28 mouse cellular contexts compared by ENCODE assay signal in genomic region chr8:124339742-124340141, GRCm38 (mm10).
DNase-seq lines count a peak whose midpoint lies in the region; ATAC-seq and TF ChIP-seq lines count a peak whose summit lies in the region.
"Had no signal": no experiment of that assay in that cellular context is flagged by ENCODE, and none has a peak within 500 bp of the region (broad histone marks: within the 10 kb centered on the region; RNA-seq: fewer than 3 reads in every experiment).

No protein-coding gene starts in this region.

- H3K36me3 ChIP-seq in midbrain, embryonic 10.5 days: peaks cover 100% of the 10 kb centered on the region
- H3K36me3 ChIP-seq in midbrain, embryonic 16.5 days (ENCODE audit: control insufficient read depth, insufficient read depth, low read length): peaks cover 33% of the 10 kb centered on the region
- H3K36me3 ChIP-seq in neural tube, embryonic 13.5 days: peaks cover 96% of the 10 kb centered on the region
- H3K36me3 ChIP-seq in neural tube, embryonic 15.5 days: peaks cover 88% of the 10 kb centered on the region
- H3K36me3 ChIP-seq in stomach, postnatal 0 days (ENCODE audit: control insufficient read depth, insufficient read depth, low read length): peaks cover 44% of the 10 kb centered on the region

- TF ChIP-seq EP300 in stomach, postnatal 0 days (optimal IDR thresholded peaks at IDR 0.05): no peak

- no peak overlapping the region for H3K4me3 ChIP-seq in gastrocnemius, adult 2 months
- H3K4me3 ChIP-seq in midbrain, embryonic 10.5 days: no peak overlapping the region
- H3K4me3 ChIP-seq in midbrain, embryonic 16.5 days (ENCODE audit: low read depth, low read length): no peak overlapping the region
- H3K4me3 ChIP-seq in neural tube, embryonic 13.5 days: no peak overlapping the region
- no peak overlapping the region for H3K4me3 ChIP-seq in neural tube, embryonic 15.5 days (replicated peaks)
- H3K4me3 ChIP-seq in stomach, postnatal 0 days (ENCODE audit: low read depth, low read length): no peak overlapping the region
- H3K4me3 ChIP-seq: embryonic facial prominence, embryonic 10.5 days; embryonic facial prominence, embryonic 13.5 days; erythroblast, embryonic 14.5 days; forebrain, embryonic 12.5 days; forebrain, embryonic 15.5 days; heart, embryonic 12.5 days; heart, embryonic 15.5 days; hindbrain, embryonic 10.5 days; hindbrain, embryonic 13.5 days had no signal

- no peak overlapping the region for H3K9ac ChIP-seq in midbrain, embryonic 16.5 days (ENCODE audit: low read depth, low read length)
- H3K9ac ChIP-seq in neural tube, embryonic 13.5 days: no peak overlapping the region
- no peak overlapping the region for H3K9ac ChIP-seq in neural tube, embryonic 15.5 days (replicated peaks)
- H3K9ac ChIP-seq in stomach, postnatal 0 days (ENCODE audit: low read length): no peak overlapping the region
- H3K9ac ChIP-seq: embryonic facial prominence, embryonic 13.5 days; forebrain, embryonic 12.5 days; forebrain, embryonic 15.5 days; heart, embryonic 12.5 days; heart, embryonic 15.5 days had no signal

- peaks cover 12% of the 10 kb centered on the region for H3K4me1 ChIP-seq in midbrain, embryonic 10.5 days
- no peaks in the 10 kb centered on the region; the same call in 1 of the 2 replicates for H3K4me1 ChIP-seq in midbrain, embryonic 16.5 days (ENCODE audit: control insufficient read depth, insufficient read depth, low read length)
- H3K4me1 ChIP-seq in neural tube, embryonic 13.5 days (replicated peaks): peaks cover 14% of the 10 kb centered on the region
- peaks cover 6% of the 10 kb centered on the region; the same call in 1 of the 2 replicates for H3K4me1 ChIP-seq in neural tube, embryonic 15.5 days
- no peaks in the 10 kb centered on the region for H3K4me1 ChIP-seq in stomach, postnatal 0 days (replicated peaks; ENCODE audit: control insufficient read depth, insufficient read depth)
- H3K4me1 ChIP-seq: forebrain, embryonic 15.5 days; heart, embryonic 12.5 days; heart, embryonic 15.5 days had no signal

- H3K4me2 ChIP-seq in midbrain, embryonic 16.5 days (ENCODE audit: low read length): no peak overlapping the region
- no peak overlapping the region for H3K4me2 ChIP-seq in neural tube, embryonic 13.5 days
- no peak overlapping the region for H3K4me2 ChIP-seq in neural tube, embryonic 15.5 days
- H3K4me2 ChIP-seq in stomach, postnatal 0 days (replicated peaks; ENCODE audit: low read depth): no peak overlapping the region
- H3K4me2 ChIP-seq: embryonic facial prominence, embryonic 13.5 days; forebrain, embryonic 12.5 days; forebrain, embryonic 15.5 days; heart, embryonic 12.5 days; heart, embryonic 15.5 days; hindbrain, embryonic 13.5 days had no signal

- no peak overlapping the region for H3K27ac ChIP-seq in gastrocnemius, adult 2 months
- H3K27ac ChIP-seq in midbrain, embryonic 10.5 days (replicated peaks): 0 out of 2 replicates have a peak overlapping the region, but pooled peaks have one; percentile 17
- H3K27ac ChIP-seq in midbrain, embryonic 16.5 days (ENCODE audit: low read length): no peak overlapping the region
- 0 out of 2 replicates have a peak overlapping the region, but pooled peaks have one; percentile 13 for H3K27ac ChIP-seq in neural tube, embryonic 13.5 days (replicated peaks)
- H3K27ac ChIP-seq in neural tube, embryonic 15.5 days (replicated peaks): no peak overlapping the region
- 0 out of 2 replicates have a peak overlapping the region, but pooled peaks have one; percentile 24 for H3K27ac ChIP-seq in stomach, postnatal 0 days (replicated peaks)
- H3K27ac ChIP-seq: embryonic facial prominence, embryonic 13.5 days; forebrain, embryonic 12.5 days; forebrain, embryonic 15.5 days; heart, embryonic 15.5 days; hindbrain, embryonic 10.5 days had no signal

- H3K27me3 ChIP-seq in midbrain, embryonic 10.5 days (ENCODE audit: low read depth, poor library complexity, severe bottlenecking): no peaks in the 10 kb centered on the region
- H3K27me3 ChIP-seq in midbrain, embryonic 16.5 days (ENCODE audit: control insufficient read depth, insufficient read depth, low read depth, low read length): no peaks in the 10 kb centered on the region
- no peaks in the 10 kb centered on the region for H3K27me3 ChIP-seq in neural tube, embryonic 13.5 days
- H3K27me3 ChIP-seq in neural tube, embryonic 15.5 days (replicated peaks): no peaks in the 10 kb centered on the region
- no peaks in the 10 kb centered on the region for H3K27me3 ChIP-seq in stomach, postnatal 0 days (ENCODE audit: control insufficient read depth, insufficient read depth, low read length)
- H3K27me3 ChIP-seq: embryonic facial prominence, embryonic 13.5 days; forebrain, embryonic 12.5 days; forebrain, embryonic 15.5 days; heart, embryonic 12.5 days; heart, embryonic 15.5 days; hindbrain, embryonic 13.5 days had no signal

- H3K9me3 ChIP-seq in midbrain, embryonic 10.5 days (replicated peaks): no peaks in the 10 kb centered on the region
- H3K9me3 ChIP-seq in midbrain, embryonic 16.5 days (replicated peaks; ENCODE audit: control insufficient read depth, low read length, poor library complexity, severe bottlenecking): no peaks in the 10 kb centered on the region
- no peaks in the 10 kb centered on the region for H3K9me3 ChIP-seq in neural tube, embryonic 13.5 days
- H3K9me3 ChIP-seq in neural tube, embryonic 15.5 days (replicated peaks): no peaks in the 10 kb centered on the region
- no peaks in the 10 kb centered on the region for H3K9me3 ChIP-seq in stomach, postnatal 0 days (ENCODE audit: control insufficient read depth, low read length)
- H3K9me3 ChIP-seq: embryonic facial prominence, embryonic 10.5 days; embryonic facial prominence, embryonic 13.5 days; forebrain, embryonic 12.5 days; forebrain, embryonic 15.5 days; heart, embryonic 12.5 days; heart, embryonic 15.5 days; hindbrain, embryonic 10.5 days; hindbrain, embryonic 13.5 days had no signal

- intact Hi-C loops in gastrocnemius, adult 2 months (cut with DNase I): no loop called here

- WGBS in midbrain, embryonic 10.5 days: 86% methylated on average over 3 of the region's 3 CpGs
- 85% methylated on average over 3 of the region's 3 CpGs for WGBS in midbrain, embryonic 16.5 days
- WGBS in neural tube, embryonic 13.5 days: 94% methylated on average over 3 of the region's 3 CpGs
- 93% methylated on average over 3 of the region's 3 CpGs for WGBS in neural tube, embryonic 15.5 days
- WGBS in stomach, postnatal 0 days: 71% methylated on average over 3 of the region's 3 CpGs

- peak; percentile 11 for DNase-seq in gastrocnemius, adult 2 months
- no peak for DNase-seq in gastrocnemius, postnatal 4 days (ENCODE audit: low spot score in 2 of 2)
- DNase-seq in midbrain, embryonic 10.5 days (ENCODE audit: low spot score): no peak
- DNase-seq in stomach, postnatal 0 days (ENCODE audit: low spot score): peak; percentile 61
- no peak for DNase-seq in cerebellum, postnatal 10 days
- DNase-seq: adrenal gland, postnatal 14 days; cerebellum, adult 11 months; cerebellum, adult 2 months; cerebellum, adult 9-11 months; cerebellum, postnatal 36 days; embryo, embryonic 11 days; gastrocnemius, postnatal 14 days; heart, adult 18-20 months; heart, postnatal 10 days; heart, postnatal 36 days had no signal

- TF ChIP-seq CTCF in gastrocnemius, adult 2 months (IDR thresholded peaks at IDR 0.05): no peak
- TF ChIP-seq CTCF in stomach, postnatal 0 days (IDR thresholded peaks at IDR 0.05; ENCODE audit: low read depth): no peak

- no peak for ATAC-seq in midbrain, embryonic 16.5 days
- ATAC-seq in neural tube, embryonic 13.5 days (ENCODE audit: low read depth): no peak
- ATAC-seq in neural tube, embryonic 15.5 days (ENCODE audit: low FRiP score): no peak
- ATAC-seq in stomach, postnatal 0 days (ENCODE audit: low FRiP score, low TSS enrichment): peak; percentile 82
- ATAC-seq: activated CD4-positive, CD25-positive, alpha-beta regulatory T cell, adult 4 months; forebrain, embryonic 15.5 days had no signal

Comparison
In these comparisons a context has a peak if more than half of its experiments do, and no peak if none do; other contexts are left out.
1. DNase-seq: peak in gastrocnemius, adult 2 months (single experiment) and stomach, postnatal 0 days (single experiment); none in gastrocnemius, postnatal 4 days (0 of 2), midbrain, embryonic 10.5 days (single experiment) and cerebellum, postnatal 10 days (0 of 2).
2. H3K27ac ChIP-seq: peak in midbrain, embryonic 10.5 days (single experiment), neural tube, embryonic 13.5 days (single experiment) and stomach, postnatal 0 days (single experiment); none in gastrocnemius, adult 2 months (single experiment), midbrain, embryonic 16.5 days (single experiment) and neural tube, embryonic 15.5 days (single experiment).